Mouse (Mus musculus) left cerebral cortex, postnatal 4 days (tissue): ENCODE measurements around the gene Tcl1b2. TPM values are rescaled to one million over a fixed set of nuclear protein-coding genes. Genes with fewer than 3 reads are reported as not detected.
"Not testable (repeated sequence)": the region's sequence is repeated elsewhere in the genome, so short reads cannot be mapped to it uniquely, and the experiment has no call there.

Source experiments
- DNase-seq: peaks from one replicate; pipeline ENCODE4 v3.0.0-alpha.2; 2022
- intact Hi-C: fragments of 180-260 bp; cut with DNase I; formaldehyde crosslinking; loops from one replicate; pipeline ENCODE4 v1.15.1; 2025
- total RNA-seq, 2 experiments: library from RNA; stranded (reverse); gene quantifications; 2 replicates each; pipeline ENCODE4 v1.2.3; 2021

The Tcl1b2 gene
- not detected for total RNA-seq

GRCm38 (mm10) chr12:105145714-105146113 is at the start of gene Tcl1b2:
Tcl1b2 (plus strand) TSS chr12:105146014.
- intact Hi-C loops, result no loop called here
- no peak for DNase-seq

- DNase-seq, result peak; percentile 35
- intact Hi-C loops, result no loop called here
Observed at GRCm38 (mm10) chr12:105099466-105100044, 46.3 kb upstream of the Tcl1b2 start.

GRCm38 (mm10) chr12:105102901-105103300 is 42.9 kb upstream of the Tcl1b2 start:
- DNase-seq, result no peak

GRCm38 (mm10) chr12:105104036-105104435 is 41.8 kb upstream of the Tcl1b2 start:
- DNase-seq, result peak; percentile 93
- intact Hi-C loops, result no loop called here

More at GRCm38 (mm10) chr12:105102901-105103300, 42.9 kb upstream of the Tcl1b2 start:
- intact Hi-C loops, result no loop called here

- intact Hi-C loops, result no loop called here
Observed at GRCm38 (mm10) chr12:105105326-105105725, 40.5 kb upstream of the Tcl1b2 start.

GRCm38 (mm10) chr12:105108856-105109255 is 37.0 kb upstream of the Tcl1b2 start:
- intact Hi-C loops, result no loop called here

More at GRCm38 (mm10) chr12:105105326-105105725, 40.5 kb upstream of the Tcl1b2 start:
- no peak for DNase-seq

GRCm38 (mm10) chr12:105109406-105109805 is 36.4 kb upstream of the Tcl1b2 start:
- DNase-seq, result no peak

More at GRCm38 (mm10) chr12:105108856-105109255, 37.0 kb upstream of the Tcl1b2 start:
- DNase-seq, result no peak

GRCm38 (mm10) chr12:105109812-105110211 is 36.0 kb upstream of the Tcl1b2 start:
- DNase-seq, result no peak
- intact Hi-C loops, result no loop called here

More at GRCm38 (mm10) chr12:105109406-105109805, 36.4 kb upstream of the Tcl1b2 start:
- intact Hi-C loops, result no loop called here

GRCm38 (mm10) chr12:105112321-105112988 is 33.4 kb upstream of the Tcl1b2 start:
- peak; percentile 61 for DNase-seq
- intact Hi-C loops, result no loop called here

GRCm38 (mm10) chr12:105116648-105117047 is 29.2 kb upstream of the Tcl1b2 start:
- intact Hi-C loops, result no loop called here

GRCm38 (mm10) chr12:105125362-105125761 is 20.5 kb upstream of the Tcl1b2 start:
- DNase-seq, result no peak
- intact Hi-C loops, result no loop called here

More at GRCm38 (mm10) chr12:105116648-105117047, 29.2 kb upstream of the Tcl1b2 start:
- DNase-seq, result no peak

- DNase-seq, result no peak
- intact Hi-C loops, result no loop called here
Observed at GRCm38 (mm10) chr12:105126516-105126915, 19.3 kb upstream of the Tcl1b2 start.

- intact Hi-C loops, result no loop called here
- no peak for DNase-seq
Observed at GRCm38 (mm10) chr12:105127607-105128006, 18.2 kb upstream of the Tcl1b2 start.

GRCm38 (mm10) chr12:105129494-105130205 is 16.2 kb upstream of the Tcl1b2 start:
- DNase-seq, intact Hi-C loops: not testable (repeated sequence)

- intact Hi-C loops, DNase-seq: not testable (repeated sequence)
Observed at GRCm38 (mm10) chr12:105134167-105134566, 11.6 kb upstream of the Tcl1b2 start.

- DNase-seq, intact Hi-C loops: not testable (repeated sequence)
Observed at GRCm38 (mm10) chr12:105134826-105135225, 11.0 kb upstream of the Tcl1b2 start.

GRCm38 (mm10) chr12:105137729-105138128 is 8.1 kb upstream of the Tcl1b2 start:
- DNase-seq, intact Hi-C loops: not testable (repeated sequence)

- DNase-seq, result no peak
- intact Hi-C loops, result no loop called here
Observed at GRCm38 (mm10) chr12:105143096-105143495, 2.7 kb upstream of the Tcl1b2 start.

- intact Hi-C loops, DNase-seq: not testable (repeated sequence)
Observed at GRCm38 (mm10) chr12:105144928-105145327, 886 bp upstream of the Tcl1b2 start.

GRCm38 (mm10) chr12:105155286-105155685 is 9.5 kb downstream of the Tcl1b2 start:
- DNase-seq, intact Hi-C loops: not testable (repeated sequence)

- no peak for DNase-seq
Observed at GRCm38 (mm10) chr12:105158842-105159241, 13.0 kb downstream of the Tcl1b2 start.

More at GRCm38 (mm10) chr12:105158842-105159241, 13.0 kb downstream of the Tcl1b2 start:
- intact Hi-C loops, result no loop called here
